Mouse (Mus musculus) testis, postnatal 14 days (tissue): ENCODE data around the gene Fhit.
"Not testable (repeated sequence)": the region's sequence is repeated elsewhere in the genome, so short reads cannot be mapped to it uniquely, and the experiment has no call there.

Experiments used
- DNase-seq: peaks from one replicate; pipeline ENCODE4 v3.0.0; 2021; ENCODE audit warnings: low spot score

Gene Fhit

DNA sequence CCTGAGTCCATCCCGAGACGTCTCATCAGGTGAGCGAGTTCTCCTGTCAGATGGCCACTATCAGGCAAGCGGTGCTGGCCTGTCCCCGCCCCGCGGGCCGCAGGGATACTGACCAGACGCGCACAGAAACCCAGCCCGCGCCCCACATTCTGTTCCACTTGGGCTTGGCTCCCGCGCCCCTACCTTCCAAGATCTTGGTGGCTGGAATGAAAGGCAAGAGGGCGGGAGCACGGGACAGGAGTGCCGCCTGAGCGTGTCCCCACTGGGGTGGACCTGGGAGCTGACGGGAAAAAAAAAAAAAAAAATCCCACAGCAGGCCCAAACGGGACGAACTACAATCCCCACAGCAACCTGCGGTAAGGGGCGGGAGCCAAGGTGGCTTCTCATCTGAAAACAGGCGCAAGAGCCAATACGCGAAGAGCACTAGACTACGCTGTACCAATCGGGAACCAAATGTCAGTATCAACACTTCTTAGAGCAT is at the start of gene Fhit:
Gene Fhit (minus strand): TSS at position 285 of the 481 bp plus-strand sequence.
- peak; percentile 90 for DNase-seq

DNA sequence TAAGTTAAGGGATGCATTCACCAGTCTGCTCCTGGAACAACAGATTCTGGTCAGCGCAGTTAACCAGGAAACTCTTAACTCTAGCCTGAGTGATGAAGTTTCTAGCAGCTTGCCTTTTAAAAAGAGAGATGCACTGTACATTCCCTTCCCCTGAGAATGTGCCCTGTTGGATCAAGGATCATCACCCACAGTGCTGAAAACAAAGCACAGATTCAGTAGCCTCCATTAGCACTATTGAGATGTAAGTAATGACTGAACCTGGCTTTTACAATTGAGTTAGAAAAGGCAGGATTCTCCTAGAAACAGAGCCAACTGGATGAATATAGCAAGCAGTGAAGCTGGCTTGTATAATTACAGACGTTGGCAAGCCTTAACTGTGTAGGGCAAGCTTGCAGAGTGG is 45.0 kb upstream of the Fhit start:
- DNase-seq = no peak

GRCm38 (mm10) chr14:11160806-11161450 is 907 bp downstream of the Fhit start:
- peak; percentile 83 for DNase-seq

DNA sequence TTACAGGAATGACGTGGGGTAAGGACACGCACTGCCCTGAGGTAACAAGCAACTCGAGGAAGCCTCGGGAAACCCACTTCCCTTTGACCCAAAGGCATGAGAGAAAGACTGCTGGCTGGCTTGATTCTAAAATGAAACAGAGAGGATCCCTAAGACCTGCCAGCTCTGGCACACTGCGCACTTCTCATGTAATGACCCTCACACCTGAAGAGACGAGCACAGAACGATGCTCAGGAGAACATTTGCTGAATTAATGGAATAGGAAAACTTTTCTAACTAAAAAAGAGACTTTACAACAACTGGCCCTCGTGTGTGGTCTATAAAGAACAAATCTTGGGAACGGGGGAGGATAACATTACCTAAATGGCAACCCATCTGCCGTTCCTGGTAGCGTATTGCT is 2.2 kb downstream of the Fhit start:
- DNase-seq = no peak

- no peak for DNase-seq
Measured at GRCm38 (mm10) chr14:11159021-11159420, 2.8 kb downstream of the Fhit start.

- no peak for DNase-seq
Measured at GRCm38 (mm10) chr14:11157741-11158140, 4.1 kb downstream of the Fhit start.

DNA sequence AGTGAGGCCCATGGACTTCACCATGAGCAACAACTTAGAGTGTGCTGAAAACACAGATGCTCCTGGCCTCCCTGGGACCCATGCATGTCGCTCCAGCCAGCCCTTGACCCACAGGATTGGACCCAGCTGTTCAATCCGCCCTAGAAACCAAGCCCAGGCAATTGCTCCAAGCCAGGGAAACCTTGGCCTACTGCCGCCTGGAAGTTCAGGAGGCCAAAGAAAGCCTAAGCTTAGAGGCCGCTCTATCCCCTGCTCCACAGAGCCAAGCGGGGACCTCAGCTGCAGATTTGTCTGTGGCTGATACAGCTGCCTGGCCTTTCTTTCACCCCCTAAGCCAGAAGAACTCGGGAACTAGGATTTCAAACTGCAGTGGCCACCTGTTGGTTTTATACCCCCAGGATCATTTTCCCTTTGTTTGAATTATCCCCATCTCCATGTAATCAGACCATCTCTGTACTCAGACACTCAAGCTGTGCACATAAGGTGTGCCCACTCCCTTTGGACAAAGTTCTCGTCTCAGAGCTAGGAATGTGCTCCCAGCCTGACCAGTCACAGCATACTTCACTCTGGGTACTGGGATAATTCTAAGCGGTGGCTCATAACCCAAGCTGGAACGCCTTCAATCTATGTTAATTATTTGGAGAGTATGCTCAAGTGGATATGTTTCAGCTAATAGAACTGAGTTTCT is 10.1 kb downstream of the Fhit start:
- DNase-seq = peak; percentile 36

GRCm38 (mm10) chr14:11133787-11134735 is 27.8 kb downstream of the Fhit start:
- no peak for DNase-seq

DNA sequence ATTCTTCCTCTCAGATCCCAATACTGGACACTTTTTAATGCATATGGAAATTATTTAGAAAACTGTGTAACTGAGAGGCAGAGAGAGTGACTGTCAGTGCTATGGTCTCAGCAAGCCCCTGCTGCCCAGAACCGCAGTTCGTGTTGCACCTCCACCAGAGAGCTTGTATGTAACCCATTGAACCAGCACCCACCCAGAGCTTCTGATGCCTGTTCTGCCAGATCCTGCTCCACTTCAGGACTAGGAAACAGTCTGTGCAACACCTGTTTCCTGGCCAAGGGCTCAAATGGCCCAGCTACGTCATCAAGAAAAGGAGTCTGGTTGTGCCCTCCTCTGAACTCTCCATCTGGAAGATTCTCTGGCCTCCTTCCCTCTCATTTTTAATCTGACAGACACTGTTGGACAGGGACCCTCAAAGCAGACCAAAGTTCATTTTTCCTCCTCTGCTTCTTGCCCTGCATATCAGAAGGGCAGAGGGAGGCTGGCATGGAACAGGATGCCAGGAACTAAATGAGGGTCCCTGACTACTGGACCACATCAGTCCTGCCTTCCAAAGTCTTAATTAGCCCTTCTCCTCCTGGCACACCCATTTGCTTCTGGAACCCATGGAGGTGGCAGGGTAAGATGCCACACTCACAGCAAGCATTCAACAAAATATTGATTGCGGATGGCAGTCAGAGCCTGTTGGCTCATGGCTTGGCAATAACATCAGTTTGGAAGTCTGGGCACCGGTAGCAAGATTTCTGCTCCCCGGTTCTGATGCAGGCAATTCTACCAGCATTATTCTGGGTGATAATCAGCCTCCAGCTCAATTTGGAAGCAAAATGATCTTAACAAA is 29.0 kb downstream of the Fhit start:
- DNase-seq = no peak

GRCm38 (mm10) chr14:11125096-11125495 is 36.7 kb downstream of the Fhit start:
- no peak for DNase-seq

- DNase-seq = no peak
Measured at GRCm38 (mm10) chr14:11119076-11119475, 42.8 kb downstream of the Fhit start.

DNA sequence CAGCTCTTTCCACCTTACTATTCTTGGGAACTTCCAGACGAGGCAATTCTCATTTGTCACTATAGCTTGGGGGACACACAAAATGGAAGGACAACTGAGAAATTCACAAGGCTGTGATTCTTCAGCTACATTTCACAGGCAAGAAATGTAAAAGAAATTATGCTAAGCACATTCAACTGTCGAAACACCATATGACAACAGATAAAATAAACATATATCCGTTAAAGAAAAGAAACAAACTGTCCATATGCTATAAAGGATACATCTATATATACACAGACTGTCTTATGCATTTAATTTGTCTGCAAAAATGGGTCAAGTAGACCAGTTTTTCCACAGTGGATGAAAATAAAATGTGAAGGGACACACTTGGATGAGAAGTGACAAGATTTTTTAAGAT is 76.2 kb downstream of the Fhit start:
- no peak for DNase-seq

GRCm38 (mm10) chr14:11083946-11084345 is 77.9 kb downstream of the Fhit start:
- DNase-seq = no peak

GRCm38 (mm10) chr14:11083462-11083861 is 78.4 kb downstream of the Fhit start:
- no peak for DNase-seq

- no peak for DNase-seq
Measured at GRCm38 (mm10) chr14:11063594-11063993, 98.2 kb downstream of the Fhit start.

- DNase-seq = no peak
Measured at GRCm38 (mm10) chr14:11060221-11060620, 101.6 kb downstream of the Fhit start.

- not testable (repeated sequence) for DNase-seq
Measured at GRCm38 (mm10) chr14:11039503-11040300, 122.1 kb downstream of the Fhit start.

DNA sequence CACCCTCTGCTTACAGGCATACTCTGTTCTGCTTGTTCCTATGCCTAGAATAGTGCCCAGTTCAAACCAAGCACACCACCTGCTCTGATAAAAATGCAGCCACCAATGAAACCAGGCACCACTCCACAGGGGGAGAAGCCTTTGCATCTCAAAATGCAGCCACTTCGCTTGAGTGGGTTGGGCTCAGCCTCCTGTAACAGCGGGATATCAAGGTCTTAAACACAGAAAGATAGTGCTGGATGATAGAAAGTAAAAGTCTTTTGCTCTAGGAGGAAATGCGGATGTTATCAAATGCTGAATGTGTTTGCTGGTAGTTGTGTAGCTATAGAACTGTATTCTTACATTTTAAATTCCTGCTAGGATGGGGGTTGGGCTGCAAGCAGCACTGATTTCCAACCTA is 140.4 kb downstream of the Fhit start:
- DNase-seq = no peak

DNA sequence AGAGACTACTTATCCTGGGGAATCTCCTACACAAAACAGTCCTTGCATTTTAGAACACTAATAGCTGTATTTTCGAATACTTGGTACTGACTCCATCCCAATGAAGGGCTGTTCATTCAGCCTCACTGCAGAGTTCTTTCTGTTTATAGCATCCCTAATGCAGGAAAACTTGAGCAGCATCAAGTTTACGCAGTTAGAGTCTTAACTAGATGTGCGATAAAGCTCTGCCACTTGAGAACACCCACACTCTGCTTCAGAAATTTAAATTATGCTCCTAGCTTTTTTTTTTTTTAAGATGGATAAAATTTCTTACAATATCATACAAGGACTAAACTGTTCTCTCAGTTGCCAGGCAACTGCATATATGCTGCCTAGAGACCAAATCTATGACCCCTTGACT is 183.2 kb downstream of the Fhit start:
- no peak for DNase-seq

GRCm38 (mm10) chr14:10941647-10942046 is 220.2 kb downstream of the Fhit start:
- DNase-seq = no peak

- no peak for DNase-seq
Measured at GRCm38 (mm10) chr14:10933667-10934066, 228.2 kb downstream of the Fhit start.
